Mouse (Mus musculus) ovary, adult 18-20 months (tissue): ENCODE results near the gene Ptpn13.

Experiments
- DNase-seq: peaks from one replicate; pipeline ENCODE4 v3.0.0; 2022; ENCODE audit warnings: low spot score, mixed read lengths

The Ptpn13 gene

DNA sequence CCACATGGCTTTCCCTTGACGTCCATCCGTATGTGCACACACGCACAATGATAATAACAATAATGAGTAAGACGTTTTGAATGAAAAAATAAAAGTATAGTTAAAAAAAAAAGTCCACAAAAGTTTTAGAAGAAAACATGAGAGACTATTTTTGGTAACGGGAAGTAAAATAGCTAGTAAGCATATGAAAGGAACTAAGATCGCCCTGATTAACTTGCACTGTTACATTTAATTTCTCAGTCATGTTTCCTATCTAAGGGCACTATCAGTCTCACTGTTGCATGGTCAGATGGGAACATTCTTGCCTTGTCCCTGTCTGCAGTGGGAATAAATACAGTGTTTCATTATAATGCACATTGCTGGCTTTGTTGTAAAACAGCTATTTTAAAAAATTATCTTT is 2.4 kb upstream of the Ptpn13 start:
- no peak for DNase-seq

DNA sequence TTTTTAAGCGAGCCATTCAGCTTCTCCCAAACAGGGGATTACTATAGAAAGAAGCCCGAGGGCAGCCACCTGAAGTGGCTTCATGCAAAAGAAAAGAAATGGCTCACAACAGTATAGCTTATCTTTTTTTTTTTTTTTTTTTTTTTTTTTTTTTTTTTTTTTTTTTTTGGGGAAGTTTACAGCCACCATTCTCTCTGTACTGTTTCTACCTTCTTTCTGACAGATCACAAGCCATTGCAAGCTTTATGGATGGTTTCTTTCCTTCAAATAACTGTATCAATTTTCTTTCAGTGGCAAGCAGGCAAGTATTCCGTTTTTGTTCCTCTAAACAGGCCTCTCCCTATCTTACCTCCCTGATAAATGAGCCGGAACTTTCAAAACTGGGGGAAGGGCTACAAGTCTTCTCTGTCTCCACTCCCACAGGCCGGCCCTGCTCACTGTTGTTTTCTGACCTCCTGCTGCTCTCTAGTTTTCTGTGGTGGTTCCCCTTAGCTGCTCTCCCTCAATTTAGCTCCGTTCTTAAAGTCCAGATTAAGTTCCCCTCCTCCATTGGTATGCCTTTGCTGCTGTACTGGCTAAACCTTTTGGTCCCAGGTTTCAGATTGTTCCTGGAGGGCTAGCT is 1.6 kb upstream of the Ptpn13 start:
- peak; percentile 60 for DNase-seq

DNA sequence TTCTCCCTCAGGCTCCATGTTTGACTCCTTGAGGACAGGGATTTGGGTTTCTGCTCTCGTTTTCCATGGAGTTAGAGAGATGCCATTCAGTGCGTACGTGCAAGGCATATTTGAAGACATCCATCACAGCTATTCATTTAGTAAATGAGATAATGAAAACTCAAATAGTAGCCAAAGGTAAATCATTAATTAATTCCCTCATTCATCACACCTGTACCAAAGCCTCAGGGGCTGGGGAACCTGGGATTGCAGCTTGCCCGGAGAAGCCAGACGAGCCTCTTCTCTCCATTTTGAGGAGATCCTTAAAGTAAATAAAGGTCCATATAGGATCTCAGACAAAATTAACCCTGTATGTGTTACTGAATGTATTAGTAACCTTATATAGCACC is 1.1 kb upstream of the Ptpn13 start:
- DNase-seq = no peak

DNA sequence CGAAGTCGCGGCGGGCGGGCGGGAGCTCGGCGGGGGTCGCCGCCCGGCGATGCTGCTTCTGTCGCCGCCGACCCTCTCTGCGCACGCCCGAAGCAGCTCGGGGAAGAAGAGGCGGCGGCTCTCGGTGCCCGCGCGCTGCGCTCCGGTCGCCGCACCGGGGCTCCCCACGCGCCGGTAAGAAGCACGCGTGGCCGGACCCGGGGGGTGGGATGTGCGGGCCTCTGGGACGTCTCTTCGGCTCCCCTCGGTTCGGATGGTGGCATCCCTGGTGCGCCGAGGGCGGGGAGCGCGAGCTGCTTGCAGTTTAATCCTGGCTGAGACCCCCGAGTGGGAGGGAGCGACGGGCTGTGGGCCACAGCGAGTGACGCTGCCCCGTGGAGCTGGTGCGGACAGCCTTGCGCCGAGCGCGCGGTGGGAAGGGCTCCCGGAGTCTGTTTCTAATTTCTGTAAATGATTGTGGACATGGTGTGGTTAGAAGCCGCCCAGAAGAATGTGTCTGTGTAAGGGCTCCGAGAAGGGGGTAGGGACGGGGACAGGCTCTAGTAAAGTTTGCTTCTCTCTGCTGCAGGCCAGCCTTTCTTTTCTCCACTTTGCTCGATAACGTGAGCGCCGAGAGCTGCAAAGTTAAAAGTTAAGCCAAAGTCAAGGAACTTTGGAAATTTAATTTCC is 505 bp downstream of the Ptpn13 start:
- peak; percentile 26 for DNase-seq

DNA sequence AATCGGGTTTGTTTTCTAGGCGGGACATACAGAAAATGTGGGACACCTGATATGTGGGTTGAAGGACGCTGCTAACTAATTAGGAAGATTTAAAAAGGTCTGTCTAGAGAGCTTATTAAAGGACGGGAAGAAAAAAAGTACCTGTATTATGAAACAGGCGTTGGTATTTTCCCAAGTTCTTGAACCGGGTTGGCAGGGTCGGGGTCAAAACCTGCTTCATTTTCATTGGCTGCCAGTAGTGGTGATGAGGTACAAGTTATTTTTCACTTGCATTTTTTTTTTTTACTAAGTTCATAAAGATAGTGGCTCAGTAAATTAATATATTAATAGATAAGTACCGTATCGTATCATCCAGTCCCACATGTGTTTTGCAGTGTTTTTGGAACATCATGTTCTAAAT is 1.3 kb downstream of the Ptpn13 start:
- no peak for DNase-seq

DNA sequence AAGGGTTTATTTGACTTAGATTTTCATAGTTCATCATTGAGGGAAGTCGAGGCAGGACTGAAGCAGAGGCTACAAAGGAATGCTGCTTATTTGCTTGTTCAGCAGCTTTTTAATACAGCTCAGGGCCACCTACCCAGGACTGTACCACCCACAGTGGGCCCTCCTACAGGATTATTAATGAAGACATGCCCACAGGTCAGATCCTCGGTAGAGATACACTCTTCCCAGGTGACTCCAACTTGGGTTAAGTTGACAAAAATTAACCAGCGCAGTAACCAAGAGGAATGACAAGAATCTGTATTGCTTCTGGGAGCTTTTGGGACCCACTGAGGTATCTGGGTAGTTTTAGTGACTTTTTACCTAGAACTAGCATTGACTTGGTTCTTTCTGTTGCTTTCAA is 6.0 kb downstream of the Ptpn13 start:
- no peak for DNase-seq

DNA sequence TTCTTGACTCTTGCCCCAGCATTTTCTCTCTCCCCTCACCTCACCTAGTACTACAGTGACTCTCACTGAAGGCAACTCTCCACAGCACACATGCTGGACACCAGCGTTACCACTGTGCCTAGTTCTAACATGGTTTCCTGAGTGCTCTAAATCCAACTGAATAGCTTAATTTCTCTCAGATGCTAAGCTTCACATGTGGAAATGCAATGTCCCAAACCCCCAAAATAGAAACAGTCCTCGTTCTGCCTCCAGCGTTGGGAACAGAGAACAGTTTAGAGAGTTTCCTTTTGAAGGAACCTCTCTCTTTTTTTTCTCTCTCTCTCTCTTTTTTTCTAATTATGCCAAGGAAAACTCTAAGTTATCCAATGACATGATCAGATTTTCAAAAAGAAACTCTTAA is 6.5 kb downstream of the Ptpn13 start:
- DNase-seq = no peak

DNA sequence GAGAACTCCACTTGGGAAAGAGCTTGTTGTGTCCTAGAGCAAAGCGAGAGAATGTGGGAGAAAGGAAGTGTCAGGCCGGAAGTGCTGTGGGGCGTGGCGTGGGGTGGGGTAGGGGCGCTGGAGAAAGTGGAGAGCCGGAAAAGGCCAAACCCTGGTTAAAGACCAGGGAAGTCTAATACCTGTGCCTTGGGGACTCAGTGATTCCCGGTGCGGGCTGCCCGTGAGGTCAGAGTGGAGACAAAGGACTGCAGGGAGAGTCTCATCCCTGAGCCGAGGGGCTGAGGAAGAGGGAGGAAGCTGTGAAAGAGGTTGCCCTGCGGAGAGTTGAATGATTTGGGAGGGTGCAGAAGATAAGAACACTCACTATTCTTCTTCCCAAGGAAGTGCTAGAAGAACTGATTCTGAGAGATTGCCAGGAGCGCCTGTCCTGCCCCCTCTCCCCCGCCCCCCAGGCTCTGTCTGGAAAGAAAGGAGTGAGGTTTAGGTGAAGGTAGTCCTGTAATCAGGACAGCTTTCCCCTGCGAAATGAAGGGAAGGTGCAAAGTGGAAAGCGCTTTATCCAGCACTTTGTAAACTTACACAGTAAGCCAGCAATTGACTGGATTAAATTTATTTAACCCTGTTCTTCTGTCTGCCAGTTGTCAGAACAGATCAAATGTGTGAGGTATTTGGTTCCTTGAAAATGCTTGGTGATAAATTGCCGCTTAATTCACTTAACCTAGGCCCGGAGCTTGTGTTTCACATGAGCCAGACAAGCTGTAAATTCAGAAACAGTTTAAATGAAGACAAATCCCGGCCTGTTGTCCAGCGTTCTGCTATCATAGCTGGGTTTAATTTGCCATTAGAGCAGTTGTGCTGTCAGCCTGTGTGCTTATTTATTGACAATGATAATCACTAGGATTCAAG is 11.3 kb downstream of the Ptpn13 start:
- no peak for DNase-seq

DNA sequence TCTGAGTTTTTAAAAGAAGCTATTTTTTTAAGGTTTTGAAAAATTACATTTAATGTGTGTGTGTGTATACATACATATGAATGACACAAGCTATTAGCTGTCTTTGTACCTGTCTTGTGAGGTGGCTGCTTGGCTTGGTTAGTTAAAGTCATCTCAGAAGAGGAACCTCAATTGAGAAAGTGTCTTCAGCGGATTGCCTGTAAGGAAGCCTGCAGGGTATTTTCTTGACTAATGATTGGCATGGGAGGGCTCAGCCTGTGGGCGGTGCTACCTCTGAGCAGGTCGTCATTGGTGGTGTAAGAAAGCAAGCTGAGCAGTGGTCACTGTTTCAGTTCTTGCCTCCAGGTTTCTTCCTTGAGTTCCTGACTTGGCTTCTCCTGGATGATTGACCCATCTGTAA is 12.7 kb downstream of the Ptpn13 start:
- DNase-seq = no peak

DNA sequence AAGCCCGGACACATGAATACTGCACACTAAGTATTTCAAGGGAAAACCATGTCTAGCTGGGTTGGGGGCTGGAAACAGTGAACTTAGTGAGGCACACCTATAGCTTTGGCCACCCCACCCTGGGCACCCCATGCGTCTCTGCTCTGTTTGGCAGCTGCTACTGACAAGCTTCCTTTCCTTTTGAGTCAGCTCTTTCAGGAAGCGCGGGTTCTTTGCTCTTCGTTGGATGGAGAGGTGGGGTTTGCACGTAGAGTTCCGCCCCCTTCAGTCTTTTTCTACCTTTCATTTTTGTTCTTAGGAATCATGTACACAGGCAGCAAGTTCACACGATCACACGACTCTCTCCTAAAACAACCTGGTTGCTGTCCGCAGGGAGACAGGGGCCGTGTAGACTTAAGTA is 14.2 kb downstream of the Ptpn13 start:
- DNase-seq = no peak

DNA sequence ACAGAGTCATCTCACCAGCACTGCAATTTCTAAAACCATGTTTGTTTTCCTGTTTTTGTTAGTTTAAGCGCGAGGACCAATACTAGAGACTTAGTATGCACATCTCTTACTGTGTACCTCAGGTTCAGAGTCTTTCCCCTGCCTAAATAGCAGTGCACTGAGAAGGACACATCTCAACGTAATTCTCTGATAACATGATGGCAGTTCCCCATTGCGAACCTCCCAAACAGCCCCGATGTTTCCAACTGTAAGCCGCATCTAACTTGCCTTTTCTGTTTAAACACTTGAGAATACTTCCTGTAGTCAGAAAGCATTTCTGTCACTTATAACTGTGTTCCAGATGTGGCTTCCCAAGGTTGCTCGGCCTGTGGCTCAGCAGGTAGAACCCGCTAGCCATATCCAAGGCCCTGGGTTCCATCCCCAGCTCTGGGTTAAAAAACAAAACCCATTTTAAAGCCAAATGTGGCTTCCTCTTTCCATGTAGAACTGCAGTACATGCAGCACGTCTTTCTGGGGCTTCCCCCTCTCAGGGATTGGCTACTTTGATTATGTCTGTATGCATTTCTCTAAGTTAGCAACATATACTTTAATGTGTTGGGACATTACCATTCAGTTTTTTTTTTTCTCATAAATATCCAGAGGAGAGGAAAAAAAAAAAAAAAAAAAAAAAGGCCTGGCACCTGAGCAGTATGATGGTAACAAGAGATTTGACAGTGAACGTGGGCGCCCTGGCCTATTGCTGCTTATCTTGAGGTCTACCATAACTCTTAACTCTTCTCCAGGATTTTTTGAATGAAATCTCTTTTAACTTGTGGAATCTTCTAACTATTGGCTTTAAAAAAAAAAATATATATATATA is 15.7 kb downstream of the Ptpn13 start:
- DNase-seq = no peak

DNA sequence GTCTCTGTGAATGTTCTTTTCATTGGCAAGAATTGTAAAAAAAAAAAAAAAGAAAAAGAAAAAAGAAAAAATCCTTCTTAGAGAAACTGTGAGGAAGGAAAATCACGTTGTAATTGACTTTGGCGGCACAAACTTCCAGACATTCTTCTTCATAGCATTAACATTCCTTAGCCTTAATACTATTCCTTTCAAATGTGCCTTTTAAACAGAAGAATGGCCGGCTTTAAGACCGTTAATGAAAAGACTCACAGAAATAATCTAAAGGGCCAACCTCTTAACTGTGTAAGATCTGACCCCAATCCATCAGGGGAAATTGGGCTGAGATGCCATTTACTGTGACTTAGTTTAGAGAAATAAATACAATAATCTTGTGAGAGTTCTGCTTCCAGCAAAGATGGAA is 16.7 kb downstream of the Ptpn13 start:
- DNase-seq = no peak

DNA sequence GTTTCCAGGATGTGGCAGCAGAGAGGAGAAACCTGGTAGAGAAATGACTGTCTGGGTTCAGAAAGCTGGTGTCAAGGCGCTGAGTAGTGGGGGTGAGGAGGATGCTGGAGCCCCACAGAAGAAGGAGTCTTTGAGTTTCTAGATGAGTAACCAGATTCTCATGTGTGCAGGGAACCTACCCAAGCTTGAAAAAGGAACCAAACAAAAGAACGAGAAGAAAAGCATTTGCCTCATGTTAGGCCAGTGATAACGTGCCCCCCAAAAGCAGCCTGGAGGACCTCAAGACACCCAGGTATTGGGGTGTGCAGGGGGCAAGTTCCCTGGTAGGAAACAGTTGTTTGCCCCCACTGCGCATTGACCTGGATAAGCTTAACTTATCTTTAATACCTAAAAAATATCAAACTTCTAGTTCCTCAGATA is 17.3 kb downstream of the Ptpn13 start:
- DNase-seq = no peak

DNA sequence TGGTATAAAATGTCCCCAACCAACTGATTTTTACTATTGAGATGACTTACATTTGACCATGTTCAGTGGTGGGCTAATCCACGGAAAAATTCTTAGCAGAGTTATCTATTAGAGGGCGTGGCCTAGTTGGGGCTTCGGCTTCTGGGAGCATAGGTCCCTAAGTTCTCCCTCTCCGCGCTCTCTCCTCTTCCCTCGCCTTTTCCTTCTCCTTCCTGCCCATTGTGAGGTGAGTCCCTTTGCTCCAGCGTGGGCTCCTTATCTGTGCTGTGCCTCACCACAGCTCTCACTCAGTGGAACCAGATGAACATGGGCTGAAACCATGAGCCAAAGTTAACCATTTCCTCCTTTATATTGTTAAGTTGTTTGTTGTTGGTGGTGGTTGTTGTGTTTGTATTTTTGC is 17.9 kb downstream of the Ptpn13 start:
- no peak for DNase-seq

DNA sequence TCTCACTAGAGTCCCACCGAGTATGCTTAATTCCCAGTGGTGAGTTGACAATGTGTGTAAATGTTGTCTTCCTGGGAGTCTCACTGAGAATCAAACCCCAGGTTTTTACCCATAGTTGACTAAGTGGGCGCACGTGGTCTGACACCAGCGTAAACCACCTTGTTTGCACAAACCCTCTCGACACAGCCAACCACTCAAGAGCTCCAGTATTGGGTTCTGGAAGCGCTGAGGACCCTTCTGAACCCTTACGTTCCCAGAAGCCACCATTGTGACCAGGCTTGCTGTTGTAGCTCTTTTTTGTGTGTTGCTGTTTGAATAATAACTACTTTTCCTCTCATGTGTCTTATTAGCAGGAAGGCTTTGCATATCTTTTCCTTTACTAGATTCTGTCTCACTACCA is 20.4 kb downstream of the Ptpn13 start:
- DNase-seq = no peak

DNA sequence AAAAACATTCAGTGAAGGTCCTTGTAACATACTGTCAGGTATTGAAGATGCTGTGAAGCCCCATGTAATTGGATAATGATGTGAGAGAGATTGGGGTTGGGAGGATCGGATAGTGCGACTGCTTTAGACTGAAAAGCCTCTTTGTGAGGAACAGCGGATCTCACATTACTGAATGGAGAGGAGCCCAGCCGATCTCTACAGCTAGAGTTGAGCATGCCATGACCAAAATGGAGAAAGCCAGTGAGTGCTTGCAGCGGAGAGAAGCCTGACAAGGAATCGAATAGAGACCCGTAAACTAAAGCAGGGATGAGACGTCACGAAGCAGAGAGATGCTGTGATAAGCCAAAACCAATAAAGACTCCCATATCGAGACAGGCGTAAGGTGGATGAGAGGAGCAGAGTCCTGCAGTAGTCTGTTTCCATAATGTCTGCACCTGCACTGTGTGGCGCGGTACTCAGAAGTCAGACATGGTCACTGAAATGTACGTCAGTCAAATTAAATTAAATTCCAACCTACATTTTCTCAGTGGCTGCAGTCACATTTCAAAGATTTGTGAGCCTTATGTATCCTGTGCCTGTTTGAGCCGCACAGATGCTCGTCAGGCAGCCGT is 22.9 kb downstream of the Ptpn13 start:
- DNase-seq = no peak

DNA sequence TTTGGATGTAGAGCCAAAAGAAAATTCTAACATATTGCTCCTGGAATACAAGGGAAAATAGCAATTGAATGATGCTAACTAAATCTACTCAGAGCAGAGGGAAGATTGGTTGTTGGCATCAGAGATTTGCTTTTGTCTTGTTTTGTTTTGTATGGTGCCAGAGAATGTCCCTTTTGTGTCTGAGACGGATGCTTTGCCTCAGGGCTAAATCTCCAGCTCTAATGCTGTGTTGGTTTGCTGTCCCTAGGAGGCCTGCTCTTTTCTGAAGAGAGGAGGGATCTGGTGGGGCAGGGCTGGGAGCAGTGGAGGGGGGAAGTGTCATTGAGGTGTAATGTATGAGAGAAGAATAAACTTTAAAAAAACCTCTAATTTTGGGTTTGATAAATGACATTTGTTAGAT is 23.5 kb downstream of the Ptpn13 start:
- no peak for DNase-seq

DNA sequence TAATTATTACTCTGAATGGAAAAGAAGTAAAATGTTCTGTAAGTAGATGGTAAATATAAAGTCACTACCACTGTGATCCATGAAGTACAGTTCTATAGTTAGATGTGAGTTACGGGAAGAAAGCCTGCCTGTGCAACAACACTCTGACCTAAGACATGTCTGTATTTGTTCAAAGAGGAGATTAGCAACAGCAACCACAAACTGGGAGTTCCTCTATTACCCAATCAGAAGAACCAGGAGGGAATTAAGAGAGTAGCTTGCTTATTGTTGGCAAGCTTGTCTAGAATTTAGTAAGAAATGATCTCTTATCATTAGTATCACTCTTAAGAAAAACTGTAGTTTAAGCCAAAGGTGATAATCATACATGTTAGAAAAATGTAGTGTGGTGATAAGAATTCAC is 25.7 kb downstream of the Ptpn13 start:
- no peak for DNase-seq

DNA sequence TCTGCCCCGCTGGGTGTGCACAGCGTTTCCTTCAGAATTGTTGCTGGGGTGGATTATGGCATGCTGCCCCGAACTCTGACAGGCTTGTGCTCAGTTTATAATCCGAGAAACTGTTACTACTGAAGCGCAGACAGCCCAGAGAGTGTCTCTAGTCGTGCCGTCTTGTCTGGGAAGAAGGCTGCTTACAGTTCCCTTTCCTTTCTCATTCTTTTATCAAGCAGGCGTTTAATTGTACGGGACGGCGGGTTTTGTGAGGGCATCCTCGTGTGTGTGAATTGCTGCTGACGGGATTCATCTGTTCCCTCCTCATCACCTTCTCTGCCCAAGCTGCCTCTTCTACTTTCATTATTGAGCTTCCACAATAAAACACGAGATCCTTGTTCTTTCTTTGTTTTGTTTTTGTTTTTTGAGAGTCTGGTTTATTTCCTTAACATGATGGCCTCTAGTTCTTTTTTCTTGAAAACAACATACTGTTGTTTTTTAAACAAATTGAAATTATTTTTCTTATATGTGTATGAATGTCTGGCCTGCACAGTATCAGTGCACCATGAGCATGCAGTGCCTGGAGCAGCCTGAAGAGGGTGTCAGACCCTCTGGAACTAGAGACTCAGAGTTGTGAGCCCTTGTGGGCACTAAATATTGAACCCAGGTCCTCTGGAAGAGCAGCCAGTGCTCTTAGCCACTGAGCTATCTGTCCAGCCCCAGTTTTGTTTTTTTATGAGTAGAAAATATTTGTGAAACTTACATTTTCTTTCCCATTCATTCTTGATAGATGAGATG is 28.6 kb downstream of the Ptpn13 start:
- no peak for DNase-seq

DNA sequence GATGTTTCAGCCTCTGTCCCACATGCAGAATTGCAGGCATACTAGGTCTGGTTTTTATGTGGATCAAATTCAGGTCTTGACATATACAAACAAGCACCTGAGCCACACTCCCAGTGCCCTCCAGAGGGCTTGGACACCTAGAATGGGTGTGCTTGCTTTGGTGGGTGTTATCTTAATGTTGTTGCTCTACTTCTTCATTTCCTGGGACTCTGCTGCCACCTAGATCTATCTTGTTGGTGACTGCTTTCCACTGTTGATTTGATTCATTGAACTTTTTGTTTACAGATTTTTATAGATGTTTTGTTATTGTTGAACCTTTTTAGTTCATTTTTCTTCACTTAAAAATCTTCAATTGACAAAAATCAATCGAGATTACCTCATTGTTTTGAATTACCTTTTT is 31.8 kb downstream of the Ptpn13 start:
- no peak for DNase-seq

DNA sequence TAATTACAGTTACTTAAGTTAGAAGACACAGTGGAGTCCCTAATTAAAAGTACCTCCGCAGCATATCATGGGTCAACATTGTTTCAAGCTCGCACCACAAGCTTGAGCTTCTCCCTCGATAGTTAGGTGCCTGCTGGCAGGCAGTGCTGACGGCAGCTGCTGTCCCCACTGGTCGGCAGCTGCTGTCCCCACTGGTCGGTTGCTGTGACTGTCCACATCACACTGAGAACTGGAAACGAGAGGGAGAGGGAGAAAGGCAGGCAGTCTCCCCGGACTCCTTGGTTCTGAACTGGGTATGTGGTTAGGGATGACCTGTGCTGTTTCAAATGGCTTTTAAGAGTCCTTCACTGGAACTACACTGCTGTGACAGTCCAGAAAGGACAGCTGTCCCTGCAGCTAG is 33.4 kb downstream of the Ptpn13 start:
- DNase-seq = no peak
